Mouse (Mus musculus) liver, postnatal 0 days (tissue): ENCODE results near the gene Wtap.

Source experiments
- CTCF ChIP-seq: sonication (generic); IDR thresholded peaks from 2 replicates; pipeline ENCODE4 v1.5.1; 2016; ENCODE audit warnings: antibody characterized with exemption, low read depth
- EP300 ChIP-seq: IDR thresholded peaks from 2 replicates; pipeline ENCODE4 v1.6.1; 2016; ENCODE audit warnings: antibody characterized with exemption, low read depth, mild to moderate bottlenecking

GRCm38 (mm10) chr17:12999069-12999468, 5.1 kb upstream of the Wtap start:
- TF ChIP-seq CTCF (no peak), EP300 (no peak)
